Mouse (Mus musculus) limb, embryonic 12.5 days (tissue): ENCODE data around the gene Lgals2. TPM values are rescaled to one million over a fixed set of nuclear protein-coding genes. Genes with fewer than 3 reads are reported as not detected.

Experiments
- ATAC-seq: fragments of 200-750 bp; cut with Nextera tagmentation; 2 replicates; pipeline ENCODE4 v1.8.0; 2017; ENCODE audit warnings: low read depth, moderate TSS enrichment; ENCODE audit not compliant: insufficient number of reproducible peaks, insufficient read depth, low FRiP score, low TSS enrichment
- H3K27ac ChIP-seq: fragments of 300-500 bp; sonication (generic); 2 replicates; pipeline ENCODE4 v1.5.1; 2016; ENCODE audit warnings: mild to moderate bottlenecking, moderate library complexity
- H3K27me3 ChIP-seq: fragments of 300-500 bp; sonication (generic); 2 replicates; pipeline ENCODE4 v1.6.1; 2016; ENCODE audit warnings: mild to moderate bottlenecking, moderate library complexity
- H3K36me3 ChIP-seq: fragments of 300-500 bp; sonication (generic); 2 replicates; pipeline ENCODE4 v1.6.1; 2016; ENCODE audit warnings: mild to moderate bottlenecking, moderate library complexity
- H3K4me1 ChIP-seq: fragments of 300-500 bp; sonication (generic); replicated peaks from 2 replicates; pipeline ENCODE4 v1.6.1; 2016
- H3K4me2 ChIP-seq: fragments of 300-500 bp; sonication (generic); 2 replicates; pipeline ENCODE4 v1.6.1; 2016; ENCODE audit warnings: mild to moderate bottlenecking, moderate library complexity
- H3K4me3 ChIP-seq: fragments of 300-500 bp; sonication (generic); replicated peaks from 2 replicates; pipeline ENCODE4 v1.5.1; 2016; ENCODE audit warnings: mild to moderate bottlenecking
- H3K9ac ChIP-seq: fragments of 300-500 bp; sonication (generic); replicated peaks from 2 replicates; pipeline ENCODE4 v1.6.1; 2016; ENCODE audit warnings: mild to moderate bottlenecking, moderate library complexity
- H3K9me3 ChIP-seq: fragments of 300-500 bp; sonication (generic); 2 replicates; pipeline ENCODE4 v1.6.1; 2016; ENCODE audit warnings: mild to moderate bottlenecking, moderate library complexity
- WGBS: fragments of 180-500 bp; shearing (Covaris S2); methylation state at CpG from one replicate; pipeline ENCODE4 v1.1.7; 2016; 5-methylcytosine and 5-hydroxymethylcytosine counted together
- polyA plus RNA-seq: library from polyadenylated mRNA; unstranded; fragments of >200 nt; fragmentation: Nextera tagmentation; extraction: Ambion mirVana; gene quantifications from 2 replicates; pipeline ENCODE4 v1.2.1, GENCODE M21; 2016

The Lgals2 gene
- polyA plus RNA-seq, 1 experiment from 2014 or later: not detected

GRCm38 (mm10) chr15:78874989-78875388 lies 19.7 kb upstream of the Lgals2 start:
- Histone ChIP-seq H3K4me1 (peaks cover 23% of the 10 kb centered on the region), H3K4me2 (no peak overlapping the region), H3K36me3 (no peaks in the 10 kb centered on the region), H3K27me3 (no peaks in the 10 kb centered on the region), H3K27ac (no peak overlapping the region), H3K4me3 (no peak overlapping the region), H3K9me3 (no peaks in the 10 kb centered on the region), H3K9ac (no peak overlapping the region)
- 79% methylated on average over 8 of the region's 8 CpGs for WGBS
- no peak for ATAC-seq

GRCm38 (mm10) chr15:78873803-78874435 lies 18.6 kb upstream of the Lgals2 start:
- WGBS: 56% methylated on average over 13 of the region's 13 CpGs
- no peak for ATAC-seq
- H3K4me1 ChIP-seq: peaks cover 19% of the 10 kb centered on the region
- no peaks in the 10 kb centered on the region for H3K9me3 ChIP-seq
- no peak overlapping the region for H3K4me2 ChIP-seq
- no peaks in the 10 kb centered on the region for H3K36me3 ChIP-seq
- no peak overlapping the region for H3K4me3 ChIP-seq
- H3K27me3 ChIP-seq: no peaks in the 10 kb centered on the region
- H3K9ac ChIP-seq: no peak overlapping the region
- H3K27ac ChIP-seq: no peak overlapping the region

GRCm38 (mm10) chr15:78872021-78872608 lies 16.8 kb upstream of the Lgals2 start:
- Histone ChIP-seq H3K4me3 (no peak overlapping the region), H3K27ac (no peak overlapping the region), H3K9me3 (no peaks in the 10 kb centered on the region), H3K36me3 (no peaks in the 10 kb centered on the region), H3K27me3 (no peaks in the 10 kb centered on the region), H3K4me1 (peaks cover 17% of the 10 kb centered on the region), H3K4me2 (no peak overlapping the region), H3K9ac (no peak overlapping the region)
- no peak for ATAC-seq
- WGBS: 53% methylated on average over 5 of the region's 5 CpGs

- Histone ChIP-seq H3K4me3 (no peak overlapping the region), H3K9me3 (no peaks in the 10 kb centered on the region), H3K27ac (no peak overlapping the region), H3K4me2 (no peak overlapping the region), H3K4me1 (peaks cover 9% of the 10 kb centered on the region), H3K36me3 (no peaks in the 10 kb centered on the region), H3K27me3 (no peaks in the 10 kb centered on the region), H3K9ac (no peak overlapping the region)
- no peak for ATAC-seq
- 29% methylated on average over 6 of the region's 6 CpGs for WGBS
These were observed 14.4 kb upstream of the Lgals2 start for GRCm38 (mm10) chr15:78869775-78870174.

GRCm38 (mm10) chr15:78868826-78869233 lies 13.5 kb upstream of the Lgals2 start:
- no peak overlapping the region for H3K4me2 ChIP-seq
- H3K4me3 ChIP-seq: no peak overlapping the region
- peaks cover 9% of the 10 kb centered on the region for H3K4me1 ChIP-seq
- no peaks in the 10 kb centered on the region for H3K9me3 ChIP-seq
- 0 out of 2 replicates have a peak overlapping the region, but pooled peaks have one; percentile 4 for H3K9ac ChIP-seq
- H3K36me3 ChIP-seq: no peaks in the 10 kb centered on the region
- WGBS: 60% methylated on average over 7 of the region's 7 CpGs
- no peak for ATAC-seq
- H3K27ac ChIP-seq: peak overlapping the region; percentile 83
- no peaks in the 10 kb centered on the region for H3K27me3 ChIP-seq

GRCm38 (mm10) chr15:78868398-78868797 lies 13.1 kb upstream of the Lgals2 start:
- WGBS: 6% methylated on average over 9 of the region's 9 CpGs
- Histone ChIP-seq H3K9me3 (no peaks in the 10 kb centered on the region), H3K4me2 (no peak overlapping the region)

GRCm38 (mm10) chr15:78863852-78864253 lies 8.5 kb upstream of the Lgals2 start:
- Histone ChIP-seq H3K9me3 (no peaks in the 10 kb centered on the region), H3K27ac (no peak overlapping the region), H3K4me3 (no peak overlapping the region), H3K27me3 (no peaks in the 10 kb centered on the region), H3K4me2 (no peak overlapping the region), H3K9ac (no peak overlapping the region), H3K4me1 (peaks cover 14% of the 10 kb centered on the region), H3K36me3 (no peaks in the 10 kb centered on the region)
- ATAC-seq: no peak
- WGBS: 46% methylated on average over 13 of the region's 13 CpGs

More at GRCm38 (mm10) chr15:78868398-78868797, 13.1 kb upstream of the Lgals2 start:
- H3K27ac ChIP-seq: peak overlapping the region; percentile 83
- no peaks in the 10 kb centered on the region for H3K36me3 ChIP-seq
- H3K4me3 ChIP-seq: no peak overlapping the region
- H3K27me3 ChIP-seq: no peaks in the 10 kb centered on the region
- 0 out of 2 replicates have a peak overlapping the region, but pooled peaks have one; percentile 4 for H3K9ac ChIP-seq
- ATAC-seq: 0 out of 2 replicates have a peak, but pooled peaks have one; percentile 23
- peaks cover 14% of the 10 kb centered on the region for H3K4me1 ChIP-seq

GRCm38 (mm10) chr15:78863154-78863553 lies 7.8 kb upstream of the Lgals2 start:
- Histone ChIP-seq H3K4me2 (no peak overlapping the region), H3K36me3 (no peaks in the 10 kb centered on the region), H3K9me3 (no peaks in the 10 kb centered on the region), H3K9ac (no peak overlapping the region), H3K4me1 (peaks cover 8% of the 10 kb centered on the region; the same call in 1 of the 2 replicates), H3K27ac (no peak overlapping the region), H3K27me3 (no peaks in the 10 kb centered on the region), H3K4me3 (no peak overlapping the region)
- 74% methylated on average over 2 of the region's 2 CpGs for WGBS
- no peak for ATAC-seq

GRCm38 (mm10) chr15:78862280-78862679 lies 7.0 kb upstream of the Lgals2 start:
- no peak for ATAC-seq
- 89% methylated on average over 5 of the region's 5 CpGs for WGBS
- Histone ChIP-seq H3K9me3 (no peaks in the 10 kb centered on the region), H3K4me2 (no peak overlapping the region), H3K4me3 (no peak overlapping the region), H3K9ac (no peak overlapping the region), H3K27ac (no peak overlapping the region), H3K27me3 (no peaks in the 10 kb centered on the region), H3K4me1 (peaks cover 8% of the 10 kb centered on the region; the same call in 1 of the 2 replicates), H3K36me3 (no peaks in the 10 kb centered on the region)

- Histone ChIP-seq H3K4me1 (peaks cover 8% of the 10 kb centered on the region; the same call in 1 of the 2 replicates), H3K9me3 (no peaks in the 10 kb centered on the region), H3K4me2 (no peak overlapping the region), H3K4me3 (no peak overlapping the region), H3K9ac (no peak overlapping the region), H3K27me3 (no peaks in the 10 kb centered on the region), H3K36me3 (no peaks in the 10 kb centered on the region), H3K27ac (no peak overlapping the region)
- WGBS: 71% methylated on average over 6 of the region's 6 CpGs
- ATAC-seq: no peak
These were observed 4.4 kb upstream of the Lgals2 start for GRCm38 (mm10) chr15:78859714-78860113.

GRCm38 (mm10) chr15:78859311-78859710 lies 4.0 kb upstream of the Lgals2 start:
- no peak for ATAC-seq
- no peaks in the 10 kb centered on the region for H3K36me3 ChIP-seq
- WGBS: 68% methylated on average over 4 of the region's 4 CpGs
- no peak overlapping the region for H3K4me2 ChIP-seq
- H3K27ac ChIP-seq: no peak overlapping the region
- H3K9ac ChIP-seq: no peak overlapping the region
- no peaks in the 10 kb centered on the region for H3K9me3 ChIP-seq
- no peaks in the 10 kb centered on the region for H3K27me3 ChIP-seq
- no peak overlapping the region for H3K4me3 ChIP-seq
- peaks cover 8% of the 10 kb centered on the region; the same call in 1 of the 2 replicates for H3K4me1 ChIP-seq
